Mouse (Mus musculus) spleen, adult 2 months (tissue): Measurements from ENCODE around the gene Lhpp.

ENCODE experiments used
- CTCF ChIP-seq: fragments of 200-500 bp; IDR thresholded peaks from 2 replicates; pipeline ENCODE4 v1.5.1; 2011; ENCODE audit warnings: mild to moderate bottlenecking, inconsistent platforms; ENCODE audit not compliant: insufficient read depth, insufficient read length, insufficient replicate concordance; ENCODE audit errors: extremely low read depth
- POLR2A ChIP-seq: fragments of 200-500 bp; IDR thresholded peaks from 2 replicates; pipeline ENCODE4 v1.6.1; 2011; ENCODE audit warnings: low read depth, low read length, inconsistent platforms

DNA sequence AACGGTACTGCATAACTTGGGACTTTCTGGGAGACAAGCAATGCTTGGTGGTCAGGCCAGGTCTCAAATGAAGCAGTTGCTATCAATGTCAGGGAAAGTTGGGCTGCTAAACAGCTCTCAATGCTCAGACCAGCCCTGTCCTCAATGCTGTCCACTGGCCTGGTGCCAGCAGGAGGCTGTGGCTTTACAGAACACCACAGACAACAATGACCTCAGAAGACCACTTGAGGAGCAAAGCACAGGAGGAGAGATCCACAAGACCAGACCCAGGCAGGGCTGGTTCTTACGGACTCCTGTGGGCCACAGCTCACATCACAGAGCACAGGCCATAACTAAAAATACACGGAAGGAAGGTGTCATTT is 143.9 kb downstream of the Lhpp start:
- TF ChIP-seq CTCF (no peak), POLR2A (no peak)
